Mouse (Mus musculus): Measurements from ENCODE around the gene Nt5dc2. TPM values are rescaled to one million over a fixed set of nuclear protein-coding genes. Genes with fewer than 3 reads are reported as not detected.

Nt5dc2 gene
- total RNA-seq (2021) = 10 to 100 TPM; 91.8 to 93.8 TPM

GRCm38 (mm10) chr14:31130236-31131220 lies at the start of gene Nt5dc2:
Gene Nt5dc2, plus strand, starts transcription at chr14:31131053.
- DNase-seq = peak; percentile 94

- DNase-seq = no peak
Measured at GRCm38 (mm10) chr14:31081147-31081546, 49.7 kb upstream of the Nt5dc2 start.

GRCm38 (mm10) chr14:31087433-31087832 lies 43.4 kb upstream of the Nt5dc2 start:
- no peak for DNase-seq

DNA sequence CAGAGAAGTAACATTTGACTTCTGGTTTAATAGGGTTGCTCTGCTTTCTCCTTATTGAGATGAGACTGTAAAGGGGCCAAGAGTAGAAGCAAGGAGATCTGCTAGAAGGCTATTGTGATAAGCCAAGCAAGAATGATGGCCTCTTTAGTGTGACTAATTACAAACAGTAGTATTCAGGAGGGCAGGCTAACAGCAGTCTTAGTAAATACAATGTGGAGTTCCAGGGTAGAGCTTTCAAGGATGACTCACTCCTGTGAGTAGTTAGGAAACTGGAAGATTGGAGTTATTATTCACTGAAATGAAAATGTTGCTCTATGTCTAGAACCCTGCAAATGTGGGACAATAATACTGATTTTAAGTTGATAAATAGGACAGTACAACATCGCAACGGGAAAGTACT lies 42.3 kb upstream of the Nt5dc2 start:
- DNase-seq = no peak

DNA sequence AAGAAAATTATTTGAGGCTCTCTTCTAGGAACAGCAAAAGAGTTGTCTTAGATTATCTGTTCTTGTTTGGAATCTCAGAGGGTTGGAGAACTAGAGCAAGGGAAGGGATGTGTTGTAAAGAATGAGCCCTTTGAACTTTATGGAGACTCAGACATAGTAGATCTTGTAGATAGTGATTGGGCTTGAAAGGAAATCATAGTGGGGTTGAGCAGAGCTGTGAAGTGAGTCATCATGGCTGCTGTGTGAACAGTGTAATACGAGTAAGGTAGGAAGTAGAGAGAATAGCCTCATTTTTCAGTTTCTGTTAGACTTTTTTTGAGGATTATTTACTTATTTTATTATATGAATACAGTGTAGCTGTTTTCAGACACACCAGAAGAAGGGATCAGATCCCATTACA lies 40.9 kb upstream of the Nt5dc2 start:
- no peak for DNase-seq

DNA sequence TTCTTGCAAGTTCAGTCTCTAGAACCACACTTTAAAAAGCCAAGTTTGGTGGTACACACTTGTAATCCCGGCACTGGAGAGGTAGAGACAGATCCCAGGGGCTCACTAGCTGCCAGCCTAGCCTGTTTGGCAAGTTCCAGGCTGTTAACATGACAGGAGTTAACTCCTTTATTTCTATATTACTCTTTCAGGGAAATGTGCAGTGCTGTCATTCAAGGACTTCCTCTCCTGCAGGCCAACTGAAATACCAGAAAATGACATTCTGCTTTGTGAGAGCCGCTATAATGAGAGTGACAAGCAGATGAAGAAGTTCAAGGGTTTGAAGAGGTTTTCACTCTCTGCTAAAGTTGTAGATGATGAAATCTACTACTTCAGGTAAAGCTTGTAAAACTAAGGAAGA lies 25.7 kb upstream of the Nt5dc2 start:
- DNase-seq = no peak

DNA sequence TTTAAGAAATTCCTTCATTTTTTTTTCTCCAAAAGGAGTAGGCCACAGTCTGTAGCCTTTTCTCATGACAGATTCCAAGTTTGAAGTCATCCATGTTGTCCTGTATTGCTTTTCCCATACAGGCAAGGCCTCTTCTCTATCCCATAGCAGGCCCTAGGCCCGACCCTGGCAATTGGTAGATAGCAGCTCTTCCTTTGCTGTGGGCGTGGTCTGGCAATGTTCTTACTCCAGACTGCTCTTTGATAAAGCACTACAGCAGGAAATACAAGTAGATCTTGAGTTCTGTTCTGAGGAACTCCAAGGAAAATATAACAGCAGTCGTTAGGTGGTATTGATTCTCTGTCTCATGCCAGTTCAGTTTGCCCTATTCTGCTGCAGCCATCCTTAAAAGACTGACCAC lies 20.2 kb upstream of the Nt5dc2 start:
- DNase-seq = no peak

DNA sequence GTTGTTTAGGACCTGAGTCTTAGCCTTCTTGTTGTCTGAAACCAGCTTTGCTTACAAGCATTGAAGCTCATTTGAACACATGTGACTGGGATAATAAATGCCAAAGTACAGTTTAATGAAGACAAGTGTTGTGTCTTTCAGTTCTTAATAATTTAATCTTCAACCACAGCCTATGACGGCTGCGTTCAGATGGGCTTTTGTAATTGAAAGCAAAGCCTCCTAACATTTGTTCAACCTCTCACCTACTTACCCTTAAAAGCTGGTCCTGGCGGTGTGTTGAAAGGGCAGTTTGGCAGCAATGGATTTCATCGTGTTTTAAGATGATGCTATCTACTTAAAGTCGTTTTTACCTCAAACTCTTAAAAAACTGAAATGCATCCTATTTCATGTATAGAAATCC lies 18.7 kb upstream of the Nt5dc2 start:
- DNase-seq = no peak

GRCm38 (mm10) chr14:31114011-31114410 lies 16.8 kb upstream of the Nt5dc2 start:
- no peak for DNase-seq

DNA sequence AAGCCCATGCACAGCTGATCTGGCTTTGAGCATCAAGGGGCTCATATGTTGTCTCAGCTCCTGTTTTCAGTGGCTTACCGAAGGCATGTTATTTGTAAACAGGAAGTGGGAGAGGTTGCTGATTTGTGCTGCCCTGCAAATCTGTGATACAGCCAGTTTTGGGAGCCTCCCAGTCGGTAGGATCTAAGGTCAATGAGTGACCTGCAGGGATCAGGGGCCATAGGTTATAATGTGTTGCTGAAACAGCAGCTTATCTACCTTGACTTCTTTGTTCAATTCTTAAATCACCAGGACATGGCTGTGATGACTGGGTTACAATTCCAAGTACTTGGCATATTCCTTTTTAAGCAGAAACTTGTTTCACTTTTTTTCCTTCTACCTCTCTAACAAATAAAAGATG lies 15.3 kb upstream of the Nt5dc2 start:
- no peak for DNase-seq

- DNase-seq = peak; percentile 10
Measured at GRCm38 (mm10) chr14:31125106-31126075, 5.5 kb upstream of the Nt5dc2 start.

DNA sequence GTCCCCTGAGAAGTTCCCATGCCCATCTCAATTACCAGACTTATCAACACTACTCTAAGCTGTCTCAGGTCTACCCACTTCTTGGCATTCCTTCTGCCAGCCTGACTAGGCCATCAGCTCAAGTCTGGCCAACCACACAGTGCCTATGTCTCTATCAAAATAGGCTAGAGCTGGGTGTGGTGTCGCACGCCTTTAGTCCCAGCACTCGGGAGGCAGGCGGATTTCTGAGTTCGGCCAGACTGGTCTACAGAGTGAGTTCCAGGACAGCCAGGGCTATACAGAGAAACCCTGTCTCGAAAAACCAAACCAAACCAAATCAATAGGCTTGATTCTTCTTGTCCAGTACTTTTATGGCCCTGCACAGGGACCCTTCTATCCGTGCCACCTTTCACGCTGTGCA lies 4.0 kb upstream of the Nt5dc2 start:
- DNase-seq = peak; percentile 3

DNA sequence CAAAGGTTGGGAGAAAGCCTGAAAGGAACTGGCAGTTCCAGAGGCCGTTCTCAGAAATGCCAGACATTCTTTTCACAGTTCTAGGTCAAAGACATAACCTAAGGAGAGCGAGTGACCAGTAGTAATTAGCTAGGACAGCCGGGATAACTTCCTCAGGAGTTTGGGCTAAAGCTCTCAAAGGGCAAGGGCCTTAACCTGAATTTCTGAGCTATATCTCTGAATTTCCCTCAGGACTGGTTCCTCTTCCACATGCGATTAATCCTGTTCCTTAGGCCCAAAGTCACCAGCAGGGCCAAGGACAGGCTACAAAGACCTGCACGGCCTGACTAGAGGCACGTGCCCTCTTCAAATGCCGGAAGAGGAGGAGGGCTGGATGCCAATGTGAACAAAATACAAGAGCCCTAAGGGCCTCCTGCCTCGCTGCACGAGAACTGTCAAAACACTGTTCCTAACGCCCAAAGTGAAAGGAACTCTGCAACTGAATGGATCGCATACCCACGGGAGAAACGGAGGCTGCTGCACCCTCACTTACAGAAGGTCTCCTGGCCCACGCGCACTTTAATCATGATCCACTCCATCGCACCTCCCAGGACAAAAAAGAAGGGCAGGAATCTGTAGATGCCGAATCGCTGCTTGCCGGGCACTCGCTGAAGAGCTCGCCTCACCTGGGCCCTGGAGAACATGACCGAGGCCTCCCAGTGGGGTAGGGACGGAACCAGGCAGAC lies 2.6 kb upstream of the Nt5dc2 start:
- DNase-seq = peak; percentile 73

DNA sequence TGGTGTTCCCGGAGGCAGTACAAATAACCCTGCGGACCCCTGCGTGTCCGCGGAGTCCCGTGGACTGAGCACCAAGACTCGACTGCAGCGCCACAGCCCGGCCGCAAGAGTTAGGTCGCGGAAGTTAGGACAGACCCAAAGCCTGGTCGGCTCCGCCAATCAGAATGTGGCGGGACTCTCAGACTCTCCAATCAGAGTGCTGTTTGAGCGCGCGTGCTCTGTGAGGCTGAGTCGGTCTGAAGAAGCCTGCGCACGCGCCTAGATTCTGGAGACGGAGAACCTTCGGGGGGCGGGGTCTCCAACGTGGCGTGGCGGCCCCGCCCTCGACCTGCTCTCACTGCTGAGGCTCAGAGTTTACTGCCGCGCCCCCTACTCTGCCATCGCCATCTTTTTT lies 2.0 kb upstream of the Nt5dc2 start, which contains the start of gene Smim4:
Smim4 (minus strand) TSS at position 131 of the 394 bp plus-strand sequence.
- DNase-seq = peak; percentile 98

- DNase-seq = peak; percentile 7
Measured at GRCm38 (mm10) chr14:31129326-31130235, 1.3 kb upstream of the Nt5dc2 start.

GRCm38 (mm10) chr14:31131272-31131821 lies 494 bp downstream of the Nt5dc2 start:
- peak; percentile 44 for DNase-seq

- DNase-seq = peak; percentile 61
Measured at GRCm38 (mm10) chr14:31132031-31132430, 1.2 kb downstream of the Nt5dc2 start.

DNA sequence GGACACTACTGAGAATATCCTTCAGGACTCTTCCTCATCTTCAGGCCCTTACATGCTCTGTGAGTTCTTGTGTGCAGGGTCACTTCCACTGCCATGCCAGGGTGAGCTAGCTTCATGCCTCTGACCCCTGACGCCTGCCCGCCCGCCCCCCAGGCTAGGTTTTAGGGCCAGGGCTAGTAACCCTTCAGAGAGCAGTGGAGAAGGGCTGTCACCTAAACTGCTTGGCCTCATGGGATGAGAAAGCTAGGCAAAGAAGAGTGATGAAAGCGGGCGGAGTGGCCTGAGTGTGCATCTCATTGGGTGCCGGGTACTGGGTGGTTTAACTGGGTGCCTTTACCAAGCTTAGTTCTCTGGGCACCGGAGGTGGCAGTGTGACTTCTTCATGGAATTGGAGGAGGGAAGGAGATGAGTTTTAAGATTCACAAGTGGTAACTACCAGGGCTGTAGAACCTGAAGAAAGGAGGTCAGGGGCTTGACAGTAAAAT lies 1.7 kb downstream of the Nt5dc2 start:
- DNase-seq = peak; percentile 5

- peak; percentile 10 for DNase-seq
Measured at GRCm38 (mm10) chr14:31133023-31133665, 2.3 kb downstream of the Nt5dc2 start.

Measured in heart, postnatal 4 days (tissue).